ENCODE assay signal across 8 mouse cellular contexts in genomic region chr2:172833196-172833595, GRCm38 (mm10).
A peak's percentile ranks its signal among the peaks of the same experiment; 100 is the strongest.
DNase-seq lines count a peak whose midpoint lies in the region; ATAC-seq and TF ChIP-seq lines count a peak whose summit lies in the region.

No protein-coding gene starts in this region.

- 5% methylated on average over 2 of the region's 2 CpGs for WGBS in cerebellum, adult 2 months
- 34% methylated on average over 2 of the region's 2 CpGs for WGBS in forebrain, embryonic 13.5 days

- H3K36me3 ChIP-seq in forebrain, embryonic 13.5 days (ENCODE audit: poor library complexity, severe bottlenecking): no peaks in the 10 kb centered on the region

- intact Hi-C loops in left cerebral cortex, postnatal 14 days (cut with DNase I): loop anchor here (2.0 kb wide), 1 partner anchor 248 kb away; no protein-coding TSS in a partner anchor
- intact Hi-C loops in heart, postnatal 10 days (cut with DNase I): loop anchor here (2.0 kb wide), 1 partner anchor 116 kb away; no protein-coding TSS in a partner anchor

- peak; percentile 52 to 57 for DNase-seq in left cerebral cortex, postnatal 14 days (ENCODE audit: low spot score in 2 of 2)
- DNase-seq in left cerebral cortex, adult 11 months (ENCODE audit: low spot score): no peak
- DNase-seq in adipocyte (ENCODE audit: low spot score): peak; percentile 51
- peak; percentile 67 to 79 for DNase-seq in cerebellum, adult 2 months
- peak; percentile 58 to 67 for DNase-seq in heart, postnatal 10 days
- DNase-seq in lung, postnatal 4 days: peak; percentile 29 to 43

- H3K9me3 ChIP-seq in forebrain, embryonic 13.5 days (replicated peaks): no peaks in the 10 kb centered on the region

- no peak for ATAC-seq in forebrain, embryonic 13.5 days
- ATAC-seq in megakaryocyte, adult 5-6 weeks (ENCODE audit: poor library complexity, severe bottlenecking): no peak

- no peak overlapping the region for H3K4me3 ChIP-seq in cerebellum, adult 2 months (replicated peaks; ENCODE audit: insufficient read depth, low read depth, low read length)
- H3K4me3 ChIP-seq in forebrain, embryonic 13.5 days: no peak overlapping the region

- no peak overlapping the region for H3K4me2 ChIP-seq in forebrain, embryonic 13.5 days

- no peaks in the 10 kb centered on the region; the same call in 1 of the 2 replicates for H3K4me1 ChIP-seq in cerebellum, adult 2 months (ENCODE audit: control insufficient read depth, insufficient read depth, low read length)
- H3K4me1 ChIP-seq in forebrain, embryonic 13.5 days: peaks cover 6% of the 10 kb centered on the region; the same call in 1 of the 2 replicates

- H3K27me3 ChIP-seq in cerebellum, adult 2 months (ENCODE audit: control insufficient read depth, insufficient read depth, low read length): no peaks in the 10 kb centered on the region
- H3K27me3 ChIP-seq in forebrain, embryonic 13.5 days: no peaks in the 10 kb centered on the region

- TF ChIP-seq POLR2A in cerebellum, adult 2 months (IDR thresholded peaks at IDR 0.05; ENCODE audit: borderline replicate concordance, insufficient read depth, low read length): no peak

- TF ChIP-seq CTCF in cerebellum, adult 2 months (IDR thresholded peaks at IDR 0.05; ENCODE audit: borderline replicate concordance, insufficient read depth, low read depth, low read length): no peak

- no peak overlapping the region for H3K9ac ChIP-seq in forebrain, embryonic 13.5 days

- no peak overlapping the region for H3K27ac ChIP-seq in cerebellum, adult 2 months (ENCODE audit: insufficient read depth, low read length)
- H3K27ac ChIP-seq in forebrain, embryonic 13.5 days: no peak overlapping the region
